Mouse (Mus musculus) adrenal gland, postnatal 10 days (tissue): ENCODE data around the gene Gstm6. TPM values are rescaled to one million over a fixed set of nuclear protein-coding genes. Genes with fewer than 3 reads are reported as not detected.
"Not testable (repeated sequence)": the region's sequence is repeated elsewhere in the genome, so short reads cannot be mapped to it uniquely, and the experiment has no call there.

ENCODE experiments used
- DNase-seq: peaks from one replicate; pipeline ENCODE4 v3.0.0; 2021; ENCODE audit warnings: mixed read lengths
- long read RNA-seq, 2 experiments: library from polyadenylated mRNA; stranded (forward); transcript quantifications; one replicate each; pipeline ENCODE4 v2.0.0; 2021
- total RNA-seq, 2 experiments: library from RNA; stranded (reverse); gene quantifications; 2 replicates each; pipeline ENCODE4 v1.2.3; 2021

The Gstm6 gene
- 1 to 10 TPM; 3.9 to 5.6 TPM for total RNA-seq
- long read RNA-seq, experiment 1, partial matches to known transcripts, result 1 of 4 reads
- long read RNA-seq, experiment 1, other reads (novel, unspliced or antisense), result 0 of 4 reads
- long read RNA-seq, experiment 2, partial matches to known transcripts, result 0 of 1 reads
- long read RNA-seq, experiment 2, other reads (novel, unspliced or antisense), result 0 of 1 reads

DNA sequence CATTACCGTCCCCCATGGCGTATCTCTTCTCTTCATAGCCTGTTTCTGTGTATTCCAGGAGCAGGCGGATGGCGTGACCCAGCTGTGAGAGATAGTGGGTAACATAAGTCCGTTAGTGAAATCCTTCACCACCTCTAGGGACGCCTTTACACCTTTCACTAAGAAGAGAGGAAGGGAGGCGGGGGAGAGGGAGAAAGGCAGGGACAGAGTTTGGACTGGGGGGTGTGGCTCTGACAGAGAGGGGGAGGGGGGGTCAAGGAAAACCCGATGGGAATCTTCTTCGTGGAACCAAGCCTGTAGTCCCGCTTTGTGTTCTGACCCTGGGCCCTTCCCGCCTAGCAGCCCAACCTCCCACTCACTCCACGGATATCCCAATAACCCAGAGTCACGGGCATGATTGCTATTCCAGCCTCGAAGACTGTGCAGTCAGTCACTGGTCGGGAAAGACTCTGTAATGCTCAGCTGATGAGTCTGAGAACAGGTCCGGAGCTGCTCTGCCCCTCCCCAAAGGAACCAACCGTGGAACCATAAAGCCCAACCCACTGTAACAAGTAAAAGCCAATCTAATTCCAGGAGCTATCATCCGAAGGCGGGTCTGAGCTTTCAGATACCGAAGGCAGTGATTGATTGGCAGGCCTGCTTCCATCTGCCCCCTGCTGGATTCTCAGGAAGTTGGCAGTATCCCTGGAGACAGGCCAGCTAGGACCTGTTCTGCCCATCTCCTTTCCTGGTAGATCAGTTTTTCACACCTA is at the start of gene Gstm6:
TSS of gene Gstm6 (minus strand) at position 511 of the 752 bp plus-strand sequence.
- DNase-seq, result peak; percentile 35

DNA sequence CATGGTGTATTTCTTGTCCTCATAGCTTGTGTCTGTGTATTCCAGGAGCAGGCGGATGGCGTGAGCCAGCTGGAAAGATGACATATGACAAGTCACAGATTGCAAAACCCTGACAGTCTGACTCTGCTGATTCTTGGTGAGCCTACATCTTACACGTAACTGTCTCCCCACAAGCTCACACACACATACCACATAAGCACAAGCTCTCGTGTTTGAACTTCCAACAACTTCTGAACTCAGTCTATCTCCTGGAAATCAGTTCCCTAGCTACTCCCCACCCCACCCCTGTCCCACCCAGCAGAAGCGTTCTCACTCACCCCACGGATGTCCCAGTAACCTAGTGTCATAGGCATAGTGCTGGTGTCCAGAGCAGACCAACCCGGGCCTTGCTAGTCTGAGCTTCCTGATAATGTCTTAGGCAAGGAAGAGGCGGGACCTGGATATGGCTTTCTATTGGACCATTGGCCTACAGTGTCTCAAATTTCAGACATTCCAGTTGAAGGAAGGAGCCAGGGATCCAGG is 42.6 kb upstream of the Gstm6 start, which contains the start of gene Gstm2:
TSS of gene Gstm2 (minus strand) at position 413 of the 522 bp plus-strand sequence.
- DNase-seq, result peak; percentile 70

DNA sequence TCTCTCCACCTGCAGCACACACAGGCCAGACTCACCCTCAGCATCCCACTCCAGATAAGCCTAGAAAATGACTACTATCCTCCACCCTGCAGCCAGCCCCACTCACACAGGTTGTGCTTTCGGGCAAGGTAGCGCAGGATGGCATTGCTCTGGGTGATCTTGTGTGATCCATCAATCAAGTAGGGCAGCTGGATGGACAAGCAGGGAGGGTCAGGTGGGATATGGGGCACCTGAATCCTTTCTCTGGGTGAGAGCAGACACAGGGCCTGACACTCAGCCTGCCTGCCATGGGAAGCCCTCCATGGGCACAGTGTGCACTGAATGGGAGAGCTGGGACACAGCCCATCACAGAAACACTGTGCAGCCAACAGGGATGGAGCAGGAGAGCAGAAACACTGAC is 41.6 kb upstream of the Gstm6 start:
- DNase-seq, result not testable (repeated sequence)

DNA sequence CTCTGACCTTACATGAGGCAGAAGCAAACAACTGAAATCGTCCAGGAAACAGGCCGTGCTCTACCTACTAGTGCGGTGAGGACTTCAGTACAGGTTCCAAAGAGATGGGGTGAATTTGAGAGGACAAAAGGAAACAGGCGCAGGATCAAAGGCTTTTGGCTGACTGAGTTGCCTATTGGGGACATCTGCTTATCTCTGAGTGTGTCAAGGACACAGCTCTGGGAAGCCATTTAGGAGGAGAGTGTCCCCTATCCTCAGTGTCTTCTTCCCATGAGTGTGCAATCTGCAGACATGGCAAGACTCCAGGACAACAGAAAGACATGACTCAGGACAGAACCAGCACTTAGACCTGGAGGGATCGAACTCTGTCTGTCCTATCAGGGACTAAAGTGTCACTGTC is 40.9 kb upstream of the Gstm6 start:
- DNase-seq, result peak; percentile 30

DNA sequence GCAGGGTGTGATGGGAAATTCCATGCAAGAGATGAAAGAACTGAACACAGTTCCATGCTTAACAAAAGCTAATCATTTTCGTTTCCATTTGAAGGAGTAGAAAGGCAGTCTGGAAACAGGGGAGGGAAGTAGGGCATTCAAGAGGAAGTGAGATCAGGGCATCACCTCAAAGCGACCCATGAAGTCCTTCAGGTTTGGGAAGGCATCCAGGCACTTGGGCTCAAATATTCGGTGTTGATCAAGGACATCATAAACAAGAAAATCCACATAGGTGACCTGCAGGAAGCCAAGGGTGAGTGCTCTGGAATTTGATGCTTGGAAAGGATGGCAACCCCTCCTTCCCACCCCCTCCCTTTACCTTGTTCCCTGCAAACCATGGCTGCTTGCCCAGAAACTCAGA is 40.2 kb upstream of the Gstm6 start:
- no peak for DNase-seq

DNA sequence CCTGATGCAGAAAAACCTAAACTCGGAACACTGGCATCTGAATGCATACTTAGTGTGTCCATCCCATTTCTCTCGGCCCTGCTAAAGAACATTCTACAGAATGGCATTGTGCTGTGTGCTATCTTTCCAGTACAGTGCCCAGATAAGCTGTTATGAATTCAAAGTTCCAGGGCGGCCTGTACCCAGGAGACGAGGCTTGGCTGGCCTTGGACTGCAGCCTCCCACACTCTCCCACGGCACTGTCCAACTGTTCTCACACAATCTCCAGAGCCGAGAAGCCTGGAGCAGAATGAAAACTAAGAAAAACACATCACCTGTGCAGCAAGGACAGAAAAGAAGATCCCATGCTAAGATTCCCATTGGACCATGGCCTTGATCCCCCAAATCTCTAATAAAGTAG is 39.2 kb upstream of the Gstm6 start:
- DNase-seq, result peak; percentile 57

DNA sequence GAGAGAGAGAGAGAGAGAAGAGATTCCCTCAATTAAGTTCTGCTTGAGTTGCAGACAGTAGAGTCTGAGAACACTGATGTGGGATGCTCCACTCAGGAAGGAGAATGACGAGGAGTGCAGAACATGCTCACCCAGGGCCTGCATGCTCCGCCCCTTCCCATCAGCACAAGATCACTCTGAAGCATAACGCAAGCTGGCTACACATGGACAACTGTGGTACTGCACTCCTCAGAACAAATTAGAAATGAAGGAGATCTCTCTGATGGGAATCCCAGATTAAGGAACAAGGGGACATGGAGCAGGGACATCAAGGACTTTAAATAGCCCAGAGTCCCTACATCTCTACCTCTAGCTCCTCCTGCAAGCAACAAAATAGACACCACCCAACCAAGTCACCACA is 37.7 kb upstream of the Gstm6 start:
- no peak for DNase-seq

DNA sequence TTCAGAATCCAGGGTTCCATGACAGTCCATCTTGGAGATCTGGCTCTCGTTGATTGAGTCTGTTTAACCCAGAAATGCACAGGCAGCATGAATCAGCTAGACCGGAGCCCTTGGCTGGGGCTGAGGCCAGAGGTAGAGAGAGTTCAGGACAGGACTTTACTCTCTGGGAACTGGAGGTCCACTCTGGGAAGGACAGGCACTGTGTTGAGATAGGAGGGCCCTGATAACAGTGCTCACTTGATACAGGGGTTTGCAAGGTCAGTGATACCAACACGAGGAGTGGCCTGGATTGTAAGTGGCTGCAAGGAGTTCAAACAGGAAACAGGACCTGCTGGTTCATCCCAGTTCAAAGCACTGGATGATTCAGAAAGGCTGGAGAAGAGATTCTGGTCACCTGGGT is 34.1 kb upstream of the Gstm6 start:
- DNase-seq, result no peak

DNA sequence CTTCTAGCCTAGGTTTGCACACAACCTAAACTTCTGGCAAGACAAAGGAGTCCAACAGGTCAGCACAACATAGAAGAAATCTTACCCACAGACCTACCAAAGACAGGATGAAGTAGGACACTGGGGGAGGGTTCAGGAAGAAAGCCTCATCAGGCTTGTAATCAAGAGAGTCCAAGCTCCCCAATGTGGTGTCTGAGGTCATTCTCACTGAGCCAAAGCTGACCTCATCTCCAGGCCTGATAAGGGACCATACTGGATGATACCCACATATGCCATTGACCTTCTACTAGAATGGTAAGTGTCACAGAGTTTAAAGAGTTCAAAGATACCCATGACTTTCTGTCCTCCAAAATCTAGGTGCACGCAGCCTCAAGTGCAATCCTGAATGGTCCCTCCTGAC is 30.7 kb upstream of the Gstm6 start:
- DNase-seq, result no peak

DNA sequence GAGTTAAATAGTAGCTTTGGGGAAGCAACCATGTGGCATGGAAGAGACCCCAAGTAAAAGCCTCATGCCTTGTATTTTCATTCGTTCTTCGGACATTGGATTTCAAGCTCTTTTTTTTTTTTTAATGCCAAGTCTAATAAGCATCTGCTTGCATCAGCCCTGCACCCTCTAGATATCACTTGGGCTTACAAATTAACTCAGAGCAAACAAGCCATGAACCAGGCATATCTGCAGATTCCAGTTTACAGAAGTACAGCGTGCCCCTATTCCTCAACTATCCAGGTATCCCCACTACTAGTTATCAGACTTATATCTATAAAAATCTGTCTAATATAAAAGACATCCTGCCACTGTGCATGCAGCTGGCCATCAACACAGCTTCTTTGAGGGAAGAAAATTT is 28.5 kb upstream of the Gstm6 start:
- no peak for DNase-seq

DNA sequence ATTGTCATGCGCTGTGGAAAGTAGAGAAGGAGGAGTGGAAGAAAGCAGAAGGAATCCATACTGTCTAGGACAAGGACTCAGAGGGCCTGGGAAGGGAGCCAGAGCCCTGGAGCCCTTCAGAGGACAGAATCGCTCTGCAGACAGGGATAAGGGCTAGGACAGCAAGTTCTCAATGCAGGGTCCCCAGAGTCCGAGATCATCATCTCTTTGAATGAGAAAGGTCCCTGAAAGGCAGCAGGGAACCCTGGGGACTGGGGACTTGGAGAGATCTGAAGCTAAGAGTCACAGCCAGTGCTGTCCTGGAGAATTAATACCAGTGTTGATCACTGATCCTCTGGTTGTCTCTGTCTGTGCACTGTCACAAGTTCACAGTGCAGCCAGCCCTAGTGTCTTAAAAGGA is 27.6 kb upstream of the Gstm6 start:
- not testable (repeated sequence) for DNase-seq

DNA sequence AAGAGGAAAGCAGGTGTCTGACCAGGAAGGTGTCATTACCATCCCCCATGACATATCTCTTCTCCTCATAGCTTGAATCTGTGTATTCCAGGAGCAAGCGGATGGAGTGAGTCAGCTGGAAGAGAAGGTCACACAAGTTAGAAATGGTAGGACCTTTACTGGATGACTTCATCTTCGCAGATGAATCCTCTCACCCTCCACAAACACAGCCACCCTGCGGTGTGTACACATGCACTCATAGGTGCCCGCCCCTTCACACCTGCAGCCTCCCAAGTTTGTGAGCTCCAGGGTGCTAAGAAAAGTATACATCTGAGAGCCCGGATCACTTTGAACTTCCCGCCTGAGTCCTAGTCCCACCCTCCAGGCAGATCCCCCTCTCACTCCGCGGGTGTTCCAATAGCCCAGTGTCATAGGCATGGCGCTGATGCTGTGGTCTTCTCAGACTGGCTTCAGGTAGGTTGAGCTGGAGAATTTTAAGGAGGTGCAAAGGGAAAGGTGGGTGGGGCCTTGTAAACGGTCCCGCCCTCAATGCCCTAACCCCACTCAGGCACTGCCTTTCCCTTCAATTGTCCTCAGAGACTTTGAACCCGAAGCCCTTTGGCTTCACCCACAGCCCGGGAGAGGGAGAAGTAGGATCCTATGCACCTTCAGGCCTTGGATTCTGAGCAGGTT is 25.3 kb upstream of the Gstm6 start, which contains the start of gene Gstm3:
TSS of gene Gstm3 (minus strand) at position 560 of the 672 bp plus-strand sequence.
- DNase-seq, result no peak

DNA sequence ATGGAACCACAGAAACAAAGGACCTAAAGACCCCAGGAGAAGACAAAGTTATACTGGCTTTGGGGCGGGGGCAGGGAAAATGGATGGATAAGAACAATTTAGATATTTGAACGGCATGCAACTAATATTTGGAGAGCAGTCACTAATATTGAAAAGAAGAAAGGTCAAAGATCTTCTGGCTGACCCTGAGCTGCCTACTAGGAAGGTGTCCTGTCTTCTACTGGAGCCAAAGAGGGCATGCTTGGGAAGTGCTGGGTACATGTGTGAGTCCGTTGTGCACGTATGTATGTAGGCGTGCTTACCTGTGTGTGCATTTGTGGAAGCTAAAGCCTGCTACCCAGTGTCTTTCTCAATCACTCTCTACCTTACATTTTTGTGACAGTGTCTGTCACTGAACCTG is 23.1 kb upstream of the Gstm6 start:
- no peak for DNase-seq

DNA sequence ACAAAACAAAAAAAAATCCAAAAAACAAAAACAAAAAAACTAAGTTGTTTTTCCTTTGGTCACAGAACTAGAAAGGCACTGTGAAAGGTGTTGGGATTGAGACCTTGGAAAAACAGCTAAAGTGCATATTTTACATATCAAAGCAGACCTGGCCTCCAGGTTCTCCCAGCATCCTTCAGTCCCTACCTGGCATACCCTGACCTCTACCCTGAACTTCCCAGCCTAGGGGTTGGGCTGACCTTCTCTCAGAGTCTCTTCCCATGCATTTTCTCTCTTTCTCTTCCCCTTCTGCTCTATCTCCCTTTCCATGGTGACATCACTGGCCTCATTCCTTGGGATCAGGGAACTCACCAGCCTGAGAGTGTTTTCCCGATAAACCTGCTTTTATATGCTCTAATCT is 22.0 kb upstream of the Gstm6 start:
- no peak for DNase-seq

DNA sequence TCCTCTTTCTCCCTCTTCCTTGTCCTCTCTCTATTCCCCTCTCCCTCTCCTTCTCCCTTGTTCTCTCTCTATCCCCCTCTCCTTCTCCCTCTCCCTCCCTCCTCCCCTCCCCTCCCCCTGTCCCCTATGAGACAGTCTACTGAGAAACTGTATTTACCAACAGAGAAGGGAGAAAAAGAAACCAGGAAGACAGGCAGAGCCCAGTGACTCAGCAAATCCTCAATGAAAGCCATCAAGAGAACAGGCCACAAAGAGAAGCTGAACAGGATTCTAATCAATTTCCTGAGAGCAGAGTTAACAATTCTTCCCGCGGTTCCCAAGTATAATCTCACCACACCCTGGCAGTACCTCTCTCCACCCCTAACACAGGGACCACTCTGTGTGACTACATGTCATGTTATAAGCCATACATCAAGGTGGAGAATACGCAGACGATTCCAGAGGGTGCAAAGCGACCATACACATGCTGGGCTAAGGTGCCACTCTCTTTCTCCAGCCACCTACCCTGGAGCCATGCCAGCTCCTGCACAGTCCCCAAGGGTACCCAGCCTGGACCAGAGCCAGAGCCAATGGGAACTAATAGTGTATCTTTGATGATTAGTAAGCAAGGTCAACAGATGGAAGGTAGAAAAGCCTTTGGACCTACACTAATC is 21.2 kb upstream of the Gstm6 start:
- DNase-seq, result peak; percentile 42

DNA sequence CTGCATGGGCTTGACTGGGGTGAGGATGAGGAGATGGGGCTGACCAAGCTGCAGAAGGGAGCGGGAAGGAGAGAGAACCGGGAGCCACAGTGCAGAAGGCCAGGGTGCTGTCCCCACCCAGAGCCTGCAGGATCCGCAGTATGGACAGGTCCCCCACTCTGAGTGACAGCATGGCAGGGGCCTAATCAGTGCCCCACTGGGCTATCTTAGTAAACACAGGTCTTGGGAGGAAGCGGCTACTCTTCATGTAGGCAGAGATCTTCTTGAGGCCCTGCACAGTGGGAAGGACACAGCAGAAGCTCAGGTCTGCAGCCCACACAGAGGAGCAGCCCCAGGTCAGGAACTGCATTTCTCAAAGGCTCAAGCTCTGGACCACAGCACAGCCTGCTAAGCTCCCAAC is 20.5 kb upstream of the Gstm6 start:
- DNase-seq, result no peak

DNA sequence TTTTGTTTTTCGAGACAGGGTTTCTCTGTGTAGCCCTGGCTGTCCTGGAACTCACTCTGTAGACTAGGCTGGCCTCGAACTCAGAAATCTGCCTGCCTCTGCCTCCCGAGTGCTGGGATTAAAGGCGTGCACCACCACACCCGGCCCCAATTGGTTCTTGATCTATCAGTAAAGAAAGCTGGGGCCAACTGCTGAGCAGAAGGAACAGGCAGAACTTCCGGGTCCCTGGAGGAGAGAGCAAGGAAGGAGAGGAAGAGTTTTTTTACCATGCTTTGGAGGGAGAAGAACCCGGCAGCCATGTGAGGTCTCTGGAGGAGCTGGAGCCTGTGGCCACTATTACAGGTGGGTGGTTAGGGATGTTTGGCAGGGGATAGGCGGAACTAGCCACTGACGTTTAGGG is 11.7 kb upstream of the Gstm6 start:
- not testable (repeated sequence) for DNase-seq

DNA sequence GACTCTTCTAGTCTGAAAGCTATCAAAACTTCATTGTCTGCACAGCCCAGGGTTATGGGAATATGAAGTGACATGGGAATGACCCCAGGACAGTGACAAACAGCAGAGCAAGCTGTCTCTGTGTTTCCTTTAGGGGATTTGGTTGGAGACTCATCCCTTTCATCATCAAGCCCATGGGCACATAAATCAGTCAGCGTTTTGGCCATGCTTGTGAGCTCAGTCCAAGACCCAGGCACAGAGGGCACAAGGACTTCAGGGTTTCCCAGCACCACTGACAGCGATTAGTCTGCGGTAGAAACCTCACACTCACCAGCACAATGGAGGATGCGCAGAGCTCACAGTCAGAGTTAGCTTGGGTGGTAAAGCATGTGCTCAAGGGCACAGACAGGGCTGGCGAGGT is 10.4 kb upstream of the Gstm6 start:
- peak; percentile 42 for DNase-seq

DNA sequence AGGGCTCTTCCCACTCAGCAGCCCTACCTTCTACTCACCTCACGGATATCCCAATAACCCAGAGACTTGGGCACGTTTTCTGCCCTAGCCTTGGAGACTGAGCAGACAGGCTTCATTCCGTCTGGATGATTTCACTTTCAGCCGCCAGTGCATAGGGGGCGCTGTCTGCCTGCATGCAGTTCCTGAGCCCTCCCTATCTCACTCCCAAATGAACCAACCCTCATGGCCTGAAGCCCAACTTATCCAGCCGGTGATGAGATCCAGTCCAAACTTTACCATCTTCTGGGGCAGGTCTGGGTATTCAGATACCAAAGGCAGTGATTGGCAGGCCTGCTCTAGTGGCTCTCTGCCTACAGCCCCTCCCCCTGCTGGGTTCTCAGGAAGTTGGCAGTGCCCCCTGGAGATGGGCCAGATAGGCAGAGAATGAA is 9.8 kb upstream of the Gstm6 start:
- DNase-seq, result peak; percentile 89

DNA sequence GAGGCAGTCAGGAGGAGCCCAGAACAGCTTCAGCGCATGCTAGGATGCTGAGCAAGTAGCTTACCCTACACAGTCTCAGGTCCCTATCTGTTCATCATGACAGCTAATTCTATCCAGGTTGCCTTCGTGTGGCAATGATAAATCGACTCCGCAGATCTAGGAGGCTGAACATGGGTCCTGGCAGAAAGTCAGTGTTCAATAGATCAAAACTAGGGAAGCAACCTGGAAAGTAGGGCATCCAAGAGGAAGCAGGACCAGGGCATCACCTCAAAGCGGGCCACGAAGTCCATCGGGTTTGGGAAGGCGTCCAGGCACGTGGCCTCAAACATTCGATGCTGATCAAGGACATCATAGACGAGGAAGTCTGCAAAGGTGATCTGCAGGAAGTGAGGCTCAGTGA is 7.0 kb upstream of the Gstm6 start:
- no peak for DNase-seq

DNA sequence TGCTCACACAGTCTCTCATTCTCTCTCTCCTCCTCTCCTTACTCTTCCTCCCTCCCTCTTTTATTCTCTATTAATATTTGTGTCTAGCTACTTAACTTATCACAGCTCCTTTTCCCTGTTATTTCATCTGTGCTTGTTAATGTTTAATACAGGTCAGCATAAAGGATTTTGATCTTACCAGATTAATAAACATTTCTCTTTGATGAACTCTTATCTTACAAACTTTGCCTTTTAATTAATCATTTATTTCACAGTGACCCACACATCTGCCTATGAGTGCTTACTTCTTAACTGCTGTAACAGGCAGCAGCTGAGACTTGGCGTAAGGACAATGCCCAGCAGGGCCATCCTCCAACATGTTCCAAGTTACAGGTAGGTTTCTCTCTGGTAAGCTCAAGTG is 5.9 kb upstream of the Gstm6 start:
- not testable (repeated sequence) for DNase-seq

DNA sequence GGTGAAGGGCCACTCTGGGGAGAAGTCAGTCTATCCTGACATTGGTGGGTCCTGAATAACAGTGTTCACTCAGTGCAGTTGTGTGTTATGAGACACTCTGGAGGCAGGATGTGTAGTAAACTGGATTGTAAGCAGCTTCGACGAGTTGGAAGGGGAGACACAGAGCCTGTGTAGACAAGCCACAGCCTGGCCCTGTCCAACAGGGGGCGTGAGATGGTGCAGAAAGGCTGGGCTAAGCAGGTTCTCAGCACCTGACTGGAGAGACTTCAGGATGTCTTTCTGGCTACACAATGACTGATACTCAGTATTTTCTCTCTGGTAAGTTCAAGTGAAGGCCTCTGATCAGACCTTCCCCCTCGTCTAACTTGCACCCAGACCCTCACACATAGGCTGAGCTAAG is 2.2 kb upstream of the Gstm6 start:
- no peak for DNase-seq

DNA sequence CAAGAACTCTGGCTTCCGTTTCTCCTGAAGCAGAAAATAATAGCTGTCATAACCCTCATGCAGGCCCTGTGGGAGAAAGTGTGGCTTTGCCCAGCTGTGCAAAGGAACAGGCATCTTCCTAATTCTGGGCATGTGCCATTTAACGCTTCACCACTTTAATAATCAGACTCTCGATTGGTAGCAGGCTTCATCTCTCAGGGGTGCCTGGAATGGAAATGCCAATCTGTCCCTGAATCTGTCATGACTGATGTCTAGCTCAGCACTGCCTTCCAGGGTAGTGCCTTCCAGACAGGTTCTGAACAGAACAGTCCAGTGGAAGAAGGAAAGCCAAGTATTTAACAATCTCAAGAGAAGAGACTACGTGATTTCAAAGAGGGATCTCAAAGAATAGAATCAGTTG is 2.3 kb downstream of the Gstm6 start:
- DNase-seq, result no peak
